Mouse (Mus musculus) layer of hippocampus, postnatal 14 days (tissue): ENCODE measurements around the gene Hoxc13. TPM values are rescaled to one million over a fixed set of nuclear protein-coding genes. Genes with fewer than 3 reads are reported as not detected.

ENCODE experiments used
- DNase-seq, 2 experiments: peaks; one replicate each; pipeline ENCODE4 v3.0.0; 2021 to 2022; ENCODE audit warnings: low spot score in 2 of 2, mixed read lengths in 1 of 2
- total RNA-seq, 2 experiments: library from RNA; stranded (reverse); gene quantifications; 2 replicates each; pipeline ENCODE4 v1.2.3; 2021

Gene Hoxc13
- total RNA-seq, 2 experiments from 2014 or later = not detected

GRCm38 (mm10) chr15:102963259-102963658 is 42.4 kb downstream of the Hoxc13 start:
- no peak for DNase-seq

- no peak for DNase-seq
Observed at GRCm38 (mm10) chr15:102963671-102964640, 43.1 kb downstream of the Hoxc13 start.

GRCm38 (mm10) chr15:102965003-102965891 is 44.3 kb downstream of the Hoxc13 start:
- no peak for DNase-seq

- DNase-seq = peak in 1 of 2 experiments; percentile 25
Observed at GRCm38 (mm10) chr15:102965892-102966775, 45.2 kb downstream of the Hoxc13 start.

- no peak for DNase-seq
Observed at GRCm38 (mm10) chr15:102966776-102967311, 45.9 kb downstream of the Hoxc13 start, which contains the start of gene Hoxc10. Gene Hoxc10, plus strand, starts transcription at chr15:102966796.

GRCm38 (mm10) chr15:102967312-102967510 is 46.3 kb downstream of the Hoxc13 start, which contains the start of gene Hoxc5:
Gene Hoxc5, plus strand, starts transcription at chr15:102967443.
- DNase-seq = no peak

- DNase-seq = no peak
Observed at GRCm38 (mm10) chr15:102967511-102968397, 46.9 kb downstream of the Hoxc13 start.

- DNase-seq = no peak
Observed at GRCm38 (mm10) chr15:102969296-102969695, 48.4 kb downstream of the Hoxc13 start.

GRCm38 (mm10) chr15:102970740-102971139 is 49.8 kb downstream of the Hoxc13 start:
- peak in 1 of 2 experiments; percentile 26 for DNase-seq

- no peak for DNase-seq
Observed at GRCm38 (mm10) chr15:102972254-102972653, 51.4 kb downstream of the Hoxc13 start.

GRCm38 (mm10) chr15:102972753-102973152 is 51.9 kb downstream of the Hoxc13 start:
- no peak for DNase-seq

GRCm38 (mm10) chr15:102975034-102975433 is 54.1 kb downstream of the Hoxc13 start:
- DNase-seq = no peak

GRCm38 (mm10) chr15:102975688-102976111 is 54.8 kb downstream of the Hoxc13 start:
- DNase-seq = no peak

GRCm38 (mm10) chr15:102976171-102976570 is 55.3 kb downstream of the Hoxc13 start, which contains the start of gene Hoxc9:
Gene Hoxc9, plus strand, starts transcription at chr15:102976439.
- DNase-seq = no peak

- no peak for DNase-seq
Observed at GRCm38 (mm10) chr15:102976631-102977422, 55.9 kb downstream of the Hoxc13 start.

GRCm38 (mm10) chr15:102977423-102977974 is 56.6 kb downstream of the Hoxc13 start:
- no peak for DNase-seq
